Mouse (Mus musculus): ENCODE measurements around the gene Tes3-ps.

Tes3-ps gene

DNA sequence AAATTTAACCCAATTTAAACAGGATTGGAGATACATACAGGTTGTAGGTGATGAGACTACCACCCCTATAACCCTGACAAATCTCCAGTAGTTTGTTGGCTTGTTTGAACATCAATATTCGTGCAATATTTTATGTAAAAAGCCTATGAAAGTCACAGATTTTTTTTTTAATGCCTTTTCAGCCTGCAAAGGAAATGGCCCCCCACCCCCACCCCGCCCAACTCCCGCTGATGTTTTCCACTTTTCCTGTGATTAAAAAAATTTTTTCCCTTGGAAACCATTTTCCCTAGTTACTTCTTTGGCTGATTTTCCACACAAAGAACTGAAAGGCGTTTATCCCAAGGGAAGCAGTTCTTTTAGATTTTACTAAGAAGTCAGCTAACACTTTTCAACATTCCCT, 11.4 kb downstream of the Tes3-ps start, which contains the start of gene Ecm2:
Ecm2 (plus strand) TSS at position 301 of the 400 bp plus-strand sequence.
- DNase-seq (ENCODE audit: low spot score) = no peak

- DNase-seq (ENCODE audit: low spot score) = no peak
These were observed 12.7 kb downstream of the Tes3-ps start for GRCm38 (mm10) chr13:49505776-49506175.

DNA sequence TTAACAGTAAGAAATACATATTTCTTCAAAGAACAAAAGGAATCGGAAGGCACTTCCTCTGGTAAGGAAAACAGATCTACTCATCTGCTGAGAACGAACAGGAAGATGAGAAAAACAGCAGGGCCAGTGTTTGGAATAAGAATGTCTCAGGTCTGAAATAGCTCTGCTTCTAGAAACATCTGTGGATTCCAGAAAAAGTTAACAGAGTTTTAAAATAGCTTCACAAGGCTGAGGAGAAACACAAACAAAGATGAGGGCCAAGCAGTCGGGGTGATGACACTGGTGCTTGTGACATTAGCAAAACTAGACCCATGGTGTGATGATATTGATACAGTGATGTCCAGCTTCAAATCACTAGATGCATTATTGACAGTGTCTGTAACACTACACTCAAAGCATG, 14.1 kb downstream of the Tes3-ps start:
- DNase-seq (ENCODE audit: low spot score) = no peak

GRCm38 (mm10) chr13:49518761-49519160, 25.6 kb downstream of the Tes3-ps start:
- DNase-seq (ENCODE audit: low spot score) = no peak

DNA sequence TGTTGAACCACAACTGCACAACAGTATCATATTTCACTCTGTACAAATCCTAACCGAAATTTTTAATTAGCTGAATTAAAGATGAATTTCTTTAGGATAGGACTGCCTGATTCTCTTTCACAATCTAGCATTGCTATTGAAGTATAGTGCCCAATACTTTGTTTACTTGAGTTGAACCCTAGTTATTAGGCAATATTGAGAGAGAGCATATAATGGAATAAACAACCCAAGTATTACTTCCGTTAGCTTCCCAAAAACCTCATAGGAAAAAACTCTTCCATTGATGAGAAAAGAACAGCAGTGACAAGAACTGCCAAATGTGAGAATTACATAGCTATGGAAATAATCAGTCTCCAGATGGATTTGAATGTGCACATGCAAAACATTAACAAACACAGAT, 33.1 kb downstream of the Tes3-ps start:
- DNase-seq (ENCODE audit: low spot score) = no peak

- no peak for DNase-seq (ENCODE audit: low spot score)
These were observed 37.5 kb downstream of the Tes3-ps start for GRCm38 (mm10) chr13:49530636-49531035.

DNA sequence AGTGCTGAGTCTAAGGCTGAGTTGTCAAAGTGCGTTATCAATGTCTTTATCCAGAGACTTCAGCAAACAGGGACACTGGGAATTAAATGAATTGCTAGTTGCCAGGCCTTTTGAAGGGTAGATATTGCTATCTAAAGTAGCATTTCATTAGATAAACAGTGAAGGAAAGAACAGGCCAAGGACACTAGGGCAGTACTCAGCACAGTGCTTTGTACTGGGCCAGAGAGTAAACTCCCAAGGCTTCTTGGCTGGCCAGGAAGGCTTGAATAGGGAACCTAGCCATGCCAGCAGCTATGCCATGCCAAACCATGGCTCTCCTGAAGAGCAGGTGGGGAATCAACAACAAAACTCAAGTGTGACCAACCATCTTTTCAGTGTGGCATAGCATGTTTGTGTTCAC, 43.8 kb downstream of the Tes3-ps start:
- peak; percentile 45 for DNase-seq (ENCODE audit: low spot score)

GRCm38 (mm10) chr13:49538693-49539092, 45.6 kb downstream of the Tes3-ps start:
- no peak for DNase-seq (ENCODE audit: low spot score)

GRCm38 (mm10) chr13:49544279-49544678, 51.2 kb downstream of the Tes3-ps start, which contains the start of gene Aspn:
Gene Aspn (plus strand): TSS chr13:49544443.
- no peak for DNase-seq (ENCODE audit: low spot score)

DNA sequence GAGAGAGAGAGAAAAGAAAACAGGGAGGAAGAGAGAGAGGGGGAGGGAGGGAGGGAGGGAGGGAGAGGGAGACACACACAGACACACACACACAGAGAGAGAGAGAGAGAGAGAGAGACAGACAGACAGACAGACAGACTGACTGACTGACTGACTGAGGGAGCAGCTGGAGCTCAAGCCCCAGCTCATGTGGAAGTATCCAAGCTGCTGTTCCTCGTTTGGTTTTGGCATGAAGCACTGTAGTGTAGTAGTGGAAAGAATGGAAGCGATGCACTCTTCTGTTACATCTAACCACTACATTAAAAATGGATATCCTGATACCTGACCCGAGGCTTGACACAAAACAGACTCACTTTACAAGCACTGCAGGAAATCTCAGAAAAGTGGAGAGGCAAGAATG, 52.5 kb downstream of the Tes3-ps start:
- DNase-seq (ENCODE audit: low spot score) = no peak
